Mouse (Mus musculus) kidney, adult 9 months (tissue): ENCODE measurements around the gene Cacnb1.

ENCODE experiments used
- DNase-seq: peaks from one replicate; pipeline ENCODE4 v3.0.0; 2022

The Cacnb1 gene

GRCm38 (mm10) chr11:98022555-98023371, at the start of gene Cacnb1:
Gene Cacnb1, minus strand, starts transcription at chr11:98023034.
- peak; percentile 59 for DNase-seq

- DNase-seq = no peak
Measured at GRCm38 (mm10) chr11:98067255-98067654, 44.4 kb upstream of the Cacnb1 start.

DNA sequence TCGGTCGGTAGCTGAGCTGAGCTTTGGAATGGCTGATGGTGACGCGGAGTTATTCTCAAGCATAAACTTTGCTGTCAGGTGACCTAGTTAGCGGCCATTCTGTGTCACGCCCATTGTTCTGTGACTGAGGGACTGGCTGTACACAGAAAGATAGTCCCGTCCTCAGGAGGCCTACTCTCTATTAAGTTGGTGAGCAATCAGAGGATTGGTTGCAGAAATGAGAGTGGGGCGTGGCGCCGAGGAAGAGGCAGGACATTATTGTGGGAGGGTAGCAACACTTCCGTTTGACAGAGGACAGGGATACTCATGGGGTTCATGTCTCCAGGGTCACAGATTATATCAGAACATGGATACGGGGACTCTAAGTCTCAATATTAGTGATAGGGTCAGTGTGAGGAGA, 43.4 kb upstream of the Cacnb1 start:
- no peak for DNase-seq

DNA sequence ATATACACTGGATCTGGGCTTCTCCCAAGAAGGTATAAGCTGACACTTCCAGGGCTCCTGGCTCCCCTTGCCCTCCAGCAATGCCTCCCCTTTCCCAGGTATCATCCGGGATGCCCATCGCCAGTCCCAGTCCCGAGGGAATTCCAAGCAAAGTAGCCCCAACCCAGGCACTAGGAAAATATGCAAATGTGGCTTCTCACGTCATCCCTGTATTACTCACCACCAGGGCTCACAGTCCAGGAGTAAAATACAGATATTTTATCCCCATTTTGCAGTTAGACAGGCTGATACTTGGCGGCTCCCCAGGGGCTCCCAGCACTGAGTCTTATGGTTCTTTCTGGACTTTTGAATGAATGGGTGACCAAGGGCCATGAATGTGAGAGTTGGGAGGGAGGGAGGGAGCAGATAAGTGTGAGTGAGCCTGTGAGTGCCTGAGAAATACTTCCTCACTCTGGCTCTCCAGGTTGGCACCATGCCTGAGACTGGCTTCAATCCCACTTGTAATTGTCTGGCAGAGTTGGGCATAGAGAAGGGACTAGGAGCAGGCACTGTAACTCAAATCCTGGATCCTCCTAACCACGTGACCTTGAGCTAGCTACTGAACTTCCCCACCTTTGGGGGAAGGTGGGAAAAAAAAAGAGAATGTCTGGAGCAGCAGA, 39.2 kb upstream of the Cacnb1 start:
- DNase-seq = no peak

GRCm38 (mm10) chr11:98061441-98061840, 38.6 kb upstream of the Cacnb1 start:
- no peak for DNase-seq

- DNase-seq = no peak
Measured at GRCm38 (mm10) chr11:98060104-98060692, 37.4 kb upstream of the Cacnb1 start.

DNA sequence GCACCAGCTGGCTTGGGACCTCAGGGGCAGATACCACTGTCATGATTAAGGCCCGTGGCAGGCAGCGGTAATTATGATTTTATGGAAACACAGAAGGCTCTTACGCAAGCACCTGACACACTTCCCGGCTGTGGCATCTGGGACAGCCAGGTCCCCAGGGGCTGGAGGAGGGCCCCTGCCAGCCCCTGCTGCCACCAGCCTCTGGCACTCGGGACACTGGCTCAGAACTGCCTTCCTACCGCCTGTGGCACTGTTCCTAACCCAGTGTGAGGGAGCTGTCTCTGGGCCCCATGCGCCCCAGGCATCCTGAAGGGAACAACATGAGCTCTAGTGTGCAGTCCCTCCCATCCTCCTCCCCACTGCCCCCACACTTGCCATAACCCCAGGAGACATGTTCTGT, 36.8 kb upstream of the Cacnb1 start:
- DNase-seq = no peak

- DNase-seq = peak; percentile 30
Measured at GRCm38 (mm10) chr11:98057998-98058397, 35.2 kb upstream of the Cacnb1 start.

DNA sequence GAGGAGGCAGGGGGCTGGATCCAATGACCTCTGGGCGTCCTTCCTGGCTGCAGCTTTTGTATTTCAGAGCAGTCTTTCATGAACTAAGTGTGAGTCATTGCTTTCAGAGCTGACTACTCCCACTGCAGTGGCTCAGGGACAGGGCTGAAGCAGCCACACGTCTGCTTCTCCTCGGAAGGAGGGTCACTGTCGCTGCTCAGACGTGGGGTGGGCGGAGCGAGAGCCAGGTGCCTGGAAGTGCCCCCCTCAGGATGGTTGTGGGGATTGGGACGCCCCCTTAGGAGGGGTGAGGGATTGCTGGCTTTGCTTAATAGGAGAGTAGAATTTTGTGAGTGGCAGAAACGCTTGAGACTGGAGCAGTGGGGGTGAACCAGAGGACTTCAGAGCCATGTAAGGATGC, 34.6 kb upstream of the Cacnb1 start:
- DNase-seq = no peak

DNA sequence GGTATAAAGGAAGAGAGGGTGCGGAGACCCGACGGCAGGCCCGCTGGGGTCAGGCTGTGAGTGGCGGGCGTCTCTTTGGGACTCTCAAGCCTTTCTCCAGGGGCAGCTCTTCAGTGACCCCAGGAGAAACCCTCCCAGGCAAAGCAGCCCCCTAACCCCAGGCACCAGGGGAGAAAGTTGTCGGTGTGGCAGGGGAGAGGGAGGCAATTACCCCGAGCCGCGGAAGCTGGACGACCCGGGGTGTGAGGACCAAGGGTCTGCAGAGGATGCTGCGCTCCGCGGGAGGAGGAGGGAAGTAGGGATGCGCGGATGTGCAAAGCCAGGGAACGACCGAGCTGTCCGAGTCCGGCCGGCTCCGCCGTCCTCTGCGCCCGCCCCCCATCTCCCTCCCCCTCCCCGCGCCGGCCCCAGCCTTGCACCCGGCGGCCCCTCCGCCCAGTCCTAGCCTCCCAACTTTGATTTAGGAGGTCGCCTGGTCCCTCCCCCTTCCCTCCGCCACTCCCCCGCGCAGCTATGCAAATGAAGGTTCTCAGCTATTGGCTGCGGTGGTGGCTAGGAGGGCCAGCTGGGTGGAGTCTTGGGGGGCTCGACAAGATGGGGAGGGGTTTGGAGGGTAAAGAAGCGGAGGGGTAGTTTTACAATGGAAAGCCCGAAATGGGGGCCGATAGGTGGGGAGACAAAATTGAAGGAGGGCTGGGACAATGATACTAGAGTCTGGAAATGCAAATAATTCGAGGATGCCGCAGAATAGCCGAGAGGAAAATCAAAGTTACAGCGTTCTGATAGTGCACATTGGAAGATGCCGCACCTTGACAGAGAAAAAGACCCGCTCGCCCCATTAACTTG, 30.4 kb upstream of the Cacnb1 start, which contains the start of gene Stac2:
Gene Stac2, minus strand, starts transcription at position 474 of the 846 bp plus-strand sequence.
- DNase-seq = peak; percentile 54

- no peak for DNase-seq
Measured at GRCm38 (mm10) chr11:98052129-98052988, 29.5 kb upstream of the Cacnb1 start.

DNA sequence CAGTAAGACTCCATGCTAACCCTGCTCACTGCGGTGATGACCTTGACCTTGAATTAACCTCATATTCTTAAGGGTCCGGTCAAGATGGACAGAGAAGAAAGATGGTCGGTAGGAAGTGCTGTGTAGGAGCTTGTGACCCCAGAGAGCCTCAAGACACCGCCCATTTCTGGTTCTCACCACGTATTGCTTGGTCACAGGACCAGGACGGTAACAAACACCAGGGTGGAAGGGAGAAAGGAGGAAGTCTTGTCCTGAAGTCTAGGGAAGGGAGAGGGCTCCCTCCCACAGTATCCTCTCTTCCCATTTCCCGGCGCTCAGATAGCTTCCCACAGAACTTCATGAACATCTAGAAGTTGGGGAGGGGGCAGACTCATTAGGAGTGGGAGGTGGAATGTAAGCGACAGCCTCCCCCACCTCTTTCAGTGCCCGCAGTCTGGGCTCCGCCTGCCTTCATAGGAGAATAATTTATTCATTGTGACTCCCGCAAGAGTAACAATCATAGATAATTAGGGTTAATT, 28.8 kb upstream of the Cacnb1 start:
- no peak for DNase-seq

- DNase-seq = no peak
Measured at GRCm38 (mm10) chr11:98050940-98051339, 28.1 kb upstream of the Cacnb1 start.

- no peak for DNase-seq
Measured at GRCm38 (mm10) chr11:98050520-98050815, 27.6 kb upstream of the Cacnb1 start.

- no peak for DNase-seq
Measured at GRCm38 (mm10) chr11:98049672-98050519, 27.1 kb upstream of the Cacnb1 start.

- DNase-seq = no peak
Measured at GRCm38 (mm10) chr11:98047745-98048144, 24.9 kb upstream of the Cacnb1 start.

GRCm38 (mm10) chr11:98046466-98046865, 23.6 kb upstream of the Cacnb1 start:
- DNase-seq = no peak

DNA sequence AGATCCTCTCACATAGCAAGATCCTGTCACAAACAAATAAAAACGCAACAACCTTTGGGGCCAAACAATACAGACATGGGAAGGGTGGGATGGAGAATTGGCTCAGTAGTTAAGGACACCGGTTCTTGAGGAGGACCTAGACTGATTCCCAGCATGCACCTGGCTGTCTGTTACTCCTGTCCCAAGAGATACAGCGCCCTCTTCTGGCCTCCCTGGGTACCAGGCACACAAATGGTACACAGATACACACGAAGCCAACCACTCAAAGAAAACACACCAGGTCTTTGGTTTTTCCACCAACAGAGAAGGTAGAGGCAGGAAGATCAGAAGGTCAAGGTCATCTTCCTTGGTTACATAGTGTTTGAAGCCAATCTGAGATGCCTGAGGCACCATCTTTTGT, 22.8 kb upstream of the Cacnb1 start:
- DNase-seq = no peak

DNA sequence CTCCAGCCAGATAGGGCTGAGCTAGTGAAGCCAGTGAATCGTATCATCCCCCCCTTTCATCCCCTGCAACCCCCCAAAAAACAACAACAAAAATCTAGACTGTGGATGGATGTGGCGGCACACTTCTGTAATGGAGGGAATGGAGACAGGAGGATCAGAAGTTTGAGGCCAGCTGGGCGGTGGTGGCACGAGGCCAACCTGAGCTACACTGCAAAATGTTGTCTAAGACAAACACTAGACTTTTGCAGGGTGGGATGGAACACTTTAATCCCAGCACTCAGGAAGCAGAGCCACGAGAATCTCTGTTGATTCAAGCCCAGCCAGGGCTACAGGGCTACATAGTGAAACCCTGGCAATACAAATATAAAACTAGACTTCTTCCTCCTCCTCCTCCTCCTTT, 21.2 kb upstream of the Cacnb1 start:
- no peak for DNase-seq

DNA sequence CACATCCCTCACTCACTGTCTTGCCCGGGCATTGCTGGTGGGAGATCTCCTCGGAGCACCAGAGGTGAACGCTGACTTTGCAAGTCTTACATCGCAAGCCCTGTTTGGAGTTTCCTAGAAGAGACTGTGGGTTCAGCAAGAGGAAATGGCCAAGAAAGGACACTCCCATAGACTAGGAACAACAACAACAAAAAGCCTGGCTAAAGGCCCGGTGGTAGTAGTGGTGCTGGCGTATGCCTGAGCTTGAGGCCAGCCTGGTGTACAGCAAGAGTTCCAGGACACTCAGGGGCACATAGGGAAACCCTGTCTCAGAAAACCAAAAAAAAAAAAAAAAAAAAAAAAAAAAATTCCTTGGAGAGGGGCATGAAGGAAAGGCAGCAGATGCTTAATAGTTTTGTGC, 19.9 kb upstream of the Cacnb1 start:
- DNase-seq = peak; percentile 32

DNA sequence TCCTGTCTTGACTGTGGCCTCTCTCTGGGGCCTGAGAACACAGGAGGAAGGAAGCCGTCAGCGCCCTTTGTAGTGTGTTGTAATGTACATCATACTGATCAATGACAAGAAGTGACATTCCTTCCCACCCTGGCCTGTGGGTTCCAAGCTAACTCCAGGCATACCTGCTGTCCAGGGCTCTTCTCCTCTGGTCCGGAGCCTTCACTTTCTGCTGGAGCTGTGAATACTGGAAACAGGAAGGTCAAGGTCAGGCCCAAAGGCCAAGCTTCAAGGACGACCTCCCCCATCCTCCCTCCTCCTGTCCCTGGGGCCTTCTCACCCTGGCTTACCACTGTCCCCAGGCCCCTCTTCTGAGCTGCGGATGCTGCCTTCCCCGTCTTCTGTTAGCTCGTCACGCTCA, 18.1 kb upstream of the Cacnb1 start:
- no peak for DNase-seq
